Mouse (Mus musculus): ENCODE results near the gene Sez6l. TPM values are rescaled to one million over a fixed set of nuclear protein-coding genes. Genes with fewer than 3 reads are reported as not detected.

The Sez6l gene
- polyA plus RNA-seq, 1 experiment from 2014 or later = 16.4 TPM

GRCm38 (mm10) chr5:112603594-112603993 is 26.6 kb upstream of the Sez6l start:
- H3K27ac ChIP-seq (replicated peaks) = no peak overlapping the region
- peaks cover 16% of the 10 kb centered on the region; the same call in 1 of the 2 replicates for H3K4me1 ChIP-seq
- ATAC-seq (ENCODE audit: low FRiP score, low read depth) = no peak
- H3K4me3 ChIP-seq = no peak overlapping the region
- 38% methylated on average over 3 of the region's 3 CpGs for WGBS
- no peaks in the 10 kb centered on the region for H3K27me3 ChIP-seq
- H3K36me3 ChIP-seq = no peaks in the 10 kb centered on the region
- no peak overlapping the region for H3K9ac ChIP-seq (replicated peaks)
- H3K9me3 ChIP-seq = no peaks in the 10 kb centered on the region
- no peak overlapping the region for H3K4me2 ChIP-seq (replicated peaks)

DNA sequence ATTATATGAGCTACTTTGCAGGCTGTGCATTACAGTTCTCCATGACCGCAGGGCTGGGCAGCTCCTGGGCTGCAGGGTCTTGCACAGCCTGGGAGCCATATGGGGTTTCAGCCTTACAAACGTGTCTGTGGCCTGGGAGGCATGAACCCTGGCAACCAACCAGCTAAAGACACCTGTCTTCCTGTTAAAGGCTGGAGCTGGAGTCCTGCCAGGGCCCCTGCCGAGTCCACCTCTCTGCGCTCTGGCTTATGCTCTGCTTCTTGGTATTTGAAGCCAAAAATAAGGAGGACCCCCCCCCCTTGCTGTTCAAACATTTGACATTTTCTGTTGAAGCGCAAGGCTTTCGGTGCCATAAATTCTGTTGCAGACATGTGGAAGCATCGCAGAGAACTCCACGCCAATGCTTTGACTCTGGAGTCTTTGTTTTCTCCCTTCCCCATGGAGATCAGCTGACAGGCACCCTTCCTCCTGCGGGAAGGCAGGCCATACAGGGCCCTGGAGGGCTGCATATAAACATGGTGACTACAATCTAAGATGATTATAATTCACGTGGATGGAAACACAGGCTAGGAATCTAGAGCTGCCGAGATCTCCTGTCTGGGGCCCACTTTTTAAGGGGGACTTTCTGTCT is 23.4 kb upstream of the Sez6l start:
- ATAC-seq (ENCODE audit: low FRiP score, low read depth) = no peak
- H3K4me2 ChIP-seq (replicated peaks) = no peak overlapping the region
- 62% methylated on average over 11 of the region's 11 CpGs for WGBS
- peaks cover 25% of the 10 kb centered on the region for H3K4me1 ChIP-seq
- H3K9me3 ChIP-seq = no peaks in the 10 kb centered on the region
- H3K4me3 ChIP-seq = no peak overlapping the region
- no peak overlapping the region for H3K27ac ChIP-seq (replicated peaks)
- no peaks in the 10 kb centered on the region for H3K27me3 ChIP-seq
- H3K36me3 ChIP-seq = no peaks in the 10 kb centered on the region
- H3K9ac ChIP-seq (replicated peaks) = no peak overlapping the region

DNA sequence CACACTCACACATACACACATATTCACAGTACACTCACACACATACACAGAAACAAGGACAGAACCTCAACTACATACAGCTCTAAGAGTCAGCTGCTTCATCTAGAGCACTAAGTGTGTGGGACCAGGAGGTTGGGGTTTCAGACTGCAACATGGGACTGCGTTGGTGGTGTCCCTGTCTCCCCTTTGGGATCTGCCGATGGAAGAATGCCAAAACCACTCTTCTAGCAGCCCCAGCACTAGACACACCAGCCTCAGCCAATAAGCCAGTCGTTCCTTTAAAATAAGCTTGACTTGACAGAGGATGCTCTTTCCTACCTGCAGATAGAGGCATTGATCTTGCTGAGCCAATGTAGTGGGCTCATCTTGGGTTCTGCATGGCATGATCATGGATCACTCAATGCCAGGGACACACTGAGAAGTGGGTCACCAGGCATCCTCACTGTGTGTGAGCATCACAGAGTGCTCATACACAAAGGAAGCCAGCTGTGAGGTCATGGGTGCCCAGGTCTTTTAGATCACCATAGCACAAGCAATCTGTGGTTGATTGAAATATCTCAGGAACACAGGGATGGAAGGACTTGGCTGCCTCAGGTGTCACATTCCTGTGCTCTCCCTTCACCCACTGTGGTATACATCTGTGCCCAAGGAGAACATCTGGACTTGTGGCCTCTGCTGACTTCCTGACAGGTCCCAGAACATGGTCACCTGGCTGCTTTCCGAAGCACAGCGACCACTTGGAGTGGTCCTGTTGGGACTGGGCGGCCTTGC is 22.7 kb upstream of the Sez6l start:
- 89% methylated on average over 6 of the region's 6 CpGs for WGBS
- no peak for ATAC-seq (ENCODE audit: low FRiP score, low read depth)
- Histone ChIP-seq H3K4me1 (peaks cover 27% of the 10 kb centered on the region), H3K9ac (replicated peaks) (no peak overlapping the region), H3K27ac (replicated peaks) (no peak overlapping the region), H3K4me3 (no peak overlapping the region), H3K9me3 (no peaks in the 10 kb centered on the region), H3K4me2 (replicated peaks) (no peak overlapping the region), H3K27me3 (no peaks in the 10 kb centered on the region), H3K36me3 (no peaks in the 10 kb centered on the region)

GRCm38 (mm10) chr5:112597876-112598275 is 20.9 kb upstream of the Sez6l start:
- no peaks in the 10 kb centered on the region for H3K9me3 ChIP-seq
- no peaks in the 10 kb centered on the region; the same call in 1 of the 2 replicates for H3K27me3 ChIP-seq
- no peak overlapping the region for H3K4me3 ChIP-seq
- no peak overlapping the region for H3K9ac ChIP-seq (replicated peaks)
- H3K4me1 ChIP-seq = peaks cover 27% of the 10 kb centered on the region
- H3K36me3 ChIP-seq = no peaks in the 10 kb centered on the region
- 87% methylated on average over 6 of the region's 6 CpGs for WGBS
- no peak for ATAC-seq (ENCODE audit: low FRiP score, low read depth)
- no peak overlapping the region for H3K4me2 ChIP-seq (replicated peaks)
- no peak overlapping the region for H3K27ac ChIP-seq (replicated peaks)

DNA sequence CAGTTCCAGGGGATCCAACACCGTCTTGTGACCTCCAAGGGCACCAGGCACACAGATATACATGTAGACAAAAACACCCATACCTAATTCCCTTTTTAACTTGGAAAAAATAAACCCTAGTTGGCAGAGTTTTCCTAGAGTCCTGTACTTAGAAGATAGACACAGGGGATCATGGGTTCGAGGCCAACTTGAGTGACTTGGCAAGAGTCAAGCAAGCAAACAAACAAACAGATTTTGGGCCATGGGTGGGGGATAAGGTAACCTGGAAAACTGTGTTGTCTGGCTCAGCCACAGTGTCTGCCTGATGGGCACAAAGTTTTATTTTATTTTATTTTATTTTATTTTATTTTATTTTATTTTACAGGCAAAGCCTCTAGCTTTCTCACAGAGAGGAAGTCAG is 20.3 kb upstream of the Sez6l start:
- Histone ChIP-seq H3K36me3 (no peaks in the 10 kb centered on the region), H3K27me3 (no peaks in the 10 kb centered on the region; the same call in 1 of the 2 replicates), H3K4me2 (replicated peaks) (no peak overlapping the region), H3K27ac (replicated peaks) (no peak overlapping the region), H3K9ac (replicated peaks) (no peak overlapping the region), H3K4me3 (no peak overlapping the region), H3K9me3 (no peaks in the 10 kb centered on the region), H3K4me1 (peaks cover 27% of the 10 kb centered on the region)
- no peak for ATAC-seq (ENCODE audit: low FRiP score, low read depth)
- 87% methylated on average over 2 of the region's 2 CpGs for WGBS

DNA sequence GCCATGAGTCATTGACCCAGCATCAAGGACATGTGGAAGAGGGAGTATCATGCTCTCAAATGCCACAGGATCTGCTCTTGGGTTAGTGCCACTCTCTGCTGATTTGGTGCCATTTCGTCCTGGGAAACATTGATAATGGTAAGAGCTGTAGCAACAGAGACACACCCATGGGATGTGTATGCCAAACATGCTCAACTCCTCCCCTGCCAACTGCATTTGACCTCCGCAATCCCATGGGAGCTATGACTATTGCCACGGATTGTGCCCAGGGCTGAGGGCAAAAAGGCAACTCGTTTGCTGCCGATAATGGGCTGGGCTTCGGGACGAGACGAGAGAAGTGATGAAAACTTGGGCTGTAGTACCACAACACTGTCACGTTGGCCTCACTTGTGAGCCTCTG is 19.7 kb upstream of the Sez6l start:
- Histone ChIP-seq H3K27me3 (no peaks in the 10 kb centered on the region; the same call in 1 of the 2 replicates), H3K4me1 (peaks cover 27% of the 10 kb centered on the region), H3K9ac (replicated peaks) (no peak overlapping the region), H3K27ac (replicated peaks) (no peak overlapping the region), H3K36me3 (no peaks in the 10 kb centered on the region), H3K9me3 (no peaks in the 10 kb centered on the region), H3K4me2 (replicated peaks) (no peak overlapping the region), H3K4me3 (no peak overlapping the region)
- 89% methylated on average over 9 of the region's 9 CpGs for WGBS
- no peak for ATAC-seq (ENCODE audit: low FRiP score, low read depth)

DNA sequence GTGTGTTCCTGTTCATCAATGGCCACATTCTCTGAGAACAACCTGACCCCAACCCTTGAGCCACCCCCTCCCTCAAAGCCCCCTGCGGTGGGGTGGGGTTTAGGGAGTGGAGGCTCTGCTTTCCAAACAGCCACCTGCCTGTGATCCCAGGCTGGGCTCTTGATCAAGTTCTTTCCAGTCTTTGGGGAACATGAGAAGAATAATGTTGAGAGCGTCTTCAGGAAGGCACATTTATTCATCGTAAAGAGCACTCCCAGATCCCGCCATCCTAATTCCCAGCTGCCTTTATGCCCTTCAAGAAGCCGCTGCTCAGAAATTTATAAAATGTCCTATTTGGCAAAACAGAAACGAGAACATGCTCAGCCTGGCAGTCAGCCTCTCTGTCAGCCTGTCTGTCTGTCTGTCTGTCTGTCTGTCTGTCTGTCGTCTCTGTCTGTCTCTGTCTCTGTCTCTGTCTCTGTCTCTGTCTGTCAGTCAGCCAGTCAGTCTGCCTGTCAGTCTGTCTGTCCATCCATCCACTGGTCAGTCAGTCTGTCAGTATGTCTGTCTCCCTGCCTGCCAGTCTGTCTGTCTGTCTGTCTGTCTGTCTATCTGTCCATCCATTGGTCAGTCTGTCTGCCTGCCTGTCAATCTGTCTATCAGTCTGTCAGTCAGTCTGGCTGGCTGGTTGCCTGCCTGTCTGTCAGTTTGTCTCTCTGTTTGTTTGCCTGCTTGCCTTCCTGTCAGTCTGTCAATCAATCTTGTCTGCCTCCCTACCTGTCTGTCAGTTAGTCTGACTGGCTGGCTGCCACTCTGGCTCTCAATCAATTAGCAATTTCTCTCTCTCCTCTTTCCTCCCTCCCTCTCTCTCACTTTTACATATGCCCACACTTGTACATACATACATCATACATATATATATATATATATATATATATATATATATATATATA is 19.0 kb upstream of the Sez6l start:
- WGBS = 60% methylated on average over 7 of the region's 7 CpGs

GRCm38 (mm10) chr5:112591706-112592105 is 14.7 kb upstream of the Sez6l start:
- WGBS = 83% methylated on average over 1 of the region's 1 CpGs
- H3K27ac ChIP-seq (replicated peaks) = no peak overlapping the region
- H3K9me3 ChIP-seq = no peaks in the 10 kb centered on the region

More for the DNA sequence above, 19.0 kb upstream of the Sez6l start:
- ATAC-seq (ENCODE audit: low FRiP score, low read depth) = no peak
- Histone ChIP-seq H3K4me1 (peaks cover 27% of the 10 kb centered on the region), H3K4me3 (no peak overlapping the region), H3K36me3 (no peaks in the 10 kb centered on the region), H3K27ac (replicated peaks) (0 out of 2 replicates have a peak overlapping the region, but pooled peaks have one; percentile 46), H3K9me3 (no peaks in the 10 kb centered on the region), H3K27me3 (no peaks in the 10 kb centered on the region; the same call in 1 of the 2 replicates), H3K4me2 (replicated peaks) (no peak overlapping the region), H3K9ac (replicated peaks) (no peak overlapping the region)

DNA sequence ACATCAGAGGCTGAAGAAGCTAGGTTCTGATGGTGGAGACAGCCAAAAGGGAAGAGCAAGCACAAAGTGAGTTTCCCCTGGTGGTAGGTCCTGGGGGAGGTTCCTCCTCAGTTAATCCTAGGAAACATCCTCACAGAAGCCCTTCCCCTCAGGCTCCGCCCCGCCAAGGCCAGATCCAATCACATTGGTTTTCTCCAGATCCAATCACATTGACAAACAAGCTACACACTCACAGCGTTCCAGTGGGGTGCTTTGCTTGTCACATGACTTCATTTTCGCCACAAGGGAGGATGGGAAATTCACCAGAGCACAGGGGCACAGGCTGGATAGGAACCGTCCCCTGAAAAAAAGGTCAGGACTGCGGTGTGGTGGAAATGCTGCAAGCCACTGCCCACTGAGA is 9.1 kb upstream of the Sez6l start:
- no peak overlapping the region for H3K27ac ChIP-seq (replicated peaks)
- ATAC-seq (ENCODE audit: low FRiP score, low read depth) = no peak
- 45% methylated on average over 6 of the region's 6 CpGs for WGBS

More at GRCm38 (mm10) chr5:112591706-112592105, 14.7 kb upstream of the Sez6l start:
- no peaks in the 10 kb centered on the region for H3K36me3 ChIP-seq
- no peak overlapping the region for H3K4me3 ChIP-seq
- no peaks in the 10 kb centered on the region; the same call in 1 of the 2 replicates for H3K27me3 ChIP-seq
- no peak for ATAC-seq (ENCODE audit: low FRiP score, low read depth)
- peaks cover 18% of the 10 kb centered on the region for H3K4me1 ChIP-seq
- H3K4me2 ChIP-seq (replicated peaks) = no peak overlapping the region
- no peak overlapping the region for H3K9ac ChIP-seq (replicated peaks)

GRCm38 (mm10) chr5:112584155-112584769 is 7.3 kb upstream of the Sez6l start:
- H3K9ac ChIP-seq (replicated peaks) = no peak overlapping the region
- H3K4me1 ChIP-seq = peaks cover 10% of the 10 kb centered on the region
- no peaks in the 10 kb centered on the region for H3K9me3 ChIP-seq
- H3K4me2 ChIP-seq (replicated peaks) = no peak overlapping the region
- H3K27ac ChIP-seq (replicated peaks) = no peak overlapping the region
- no peaks in the 10 kb centered on the region for H3K36me3 ChIP-seq
- no peak for ATAC-seq (ENCODE audit: low FRiP score, low read depth)
- peaks cover 30% of the 10 kb centered on the region for H3K27me3 ChIP-seq
- 86% methylated on average over 4 of the region's 4 CpGs for WGBS
- H3K4me3 ChIP-seq = no peak overlapping the region

More for the DNA sequence above, 9.1 kb upstream of the Sez6l start:
- H3K9me3 ChIP-seq = no peaks in the 10 kb centered on the region
- H3K36me3 ChIP-seq = no peaks in the 10 kb centered on the region
- peaks cover 14% of the 10 kb centered on the region for H3K27me3 ChIP-seq
- peaks cover 10% of the 10 kb centered on the region for H3K4me1 ChIP-seq
- no peak overlapping the region for H3K4me3 ChIP-seq
- H3K9ac ChIP-seq (replicated peaks) = no peak overlapping the region
- no peak overlapping the region for H3K4me2 ChIP-seq (replicated peaks)

DNA sequence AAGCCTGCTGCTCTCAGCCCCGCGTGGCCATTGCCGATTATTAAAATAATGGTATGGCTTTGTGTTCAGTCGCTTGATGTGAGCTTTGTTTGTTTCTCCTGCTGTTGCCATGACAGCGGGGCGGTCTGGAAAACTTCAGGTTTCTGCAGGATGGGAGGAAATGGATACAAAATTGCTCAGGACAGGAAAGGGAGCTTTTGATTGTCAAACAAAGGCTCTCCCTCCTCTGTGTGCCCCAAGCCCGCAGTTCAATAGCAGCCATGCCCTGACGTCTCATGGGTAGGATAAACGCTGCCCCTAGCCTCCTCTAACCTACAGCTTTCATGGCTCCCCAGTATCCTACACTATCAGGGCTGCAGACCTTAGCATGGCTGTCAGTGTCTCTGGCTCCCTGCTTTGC is 6.3 kb upstream of the Sez6l start:
- peaks cover 12% of the 10 kb centered on the region for H3K4me1 ChIP-seq
- H3K9ac ChIP-seq (replicated peaks) = no peak overlapping the region
- no peak overlapping the region for H3K27ac ChIP-seq (replicated peaks)
- WGBS = 23% methylated on average over 9 of the region's 9 CpGs
- H3K36me3 ChIP-seq = no peaks in the 10 kb centered on the region
- H3K4me3 ChIP-seq = no peak overlapping the region
- no peak for ATAC-seq (ENCODE audit: low FRiP score, low read depth)
- H3K4me2 ChIP-seq (replicated peaks) = no peak overlapping the region
- H3K9me3 ChIP-seq = no peaks in the 10 kb centered on the region
- peaks cover 40% of the 10 kb centered on the region for H3K27me3 ChIP-seq
